Mouse (Mus musculus): ENCODE measurements around the gene Pde10a. TPM values are rescaled to one million over a fixed set of nuclear protein-coding genes. Genes with fewer than 3 reads are reported as not detected.

Gene Pde10a
- total RNA-seq, 2 experiments from 2014 or later = not detected

GRCm38 (mm10) chr17:8724464-8724974 is 199.3 kb downstream of the Pde10a start:
- no peak for ATAC-seq (replicated peaks; ENCODE audit: low FRiP score, poor library complexity, severe bottlenecking)

GRCm38 (mm10) chr17:8728646-8729045 is 203.5 kb downstream of the Pde10a start:
- no peak for ATAC-seq (replicated peaks; ENCODE audit: low FRiP score, poor library complexity, severe bottlenecking)

- no peak for ATAC-seq (replicated peaks; ENCODE audit: low FRiP score, poor library complexity, severe bottlenecking)
These were observed 204.6 kb downstream of the Pde10a start for GRCm38 (mm10) chr17:8729808-8730207.

DNA sequence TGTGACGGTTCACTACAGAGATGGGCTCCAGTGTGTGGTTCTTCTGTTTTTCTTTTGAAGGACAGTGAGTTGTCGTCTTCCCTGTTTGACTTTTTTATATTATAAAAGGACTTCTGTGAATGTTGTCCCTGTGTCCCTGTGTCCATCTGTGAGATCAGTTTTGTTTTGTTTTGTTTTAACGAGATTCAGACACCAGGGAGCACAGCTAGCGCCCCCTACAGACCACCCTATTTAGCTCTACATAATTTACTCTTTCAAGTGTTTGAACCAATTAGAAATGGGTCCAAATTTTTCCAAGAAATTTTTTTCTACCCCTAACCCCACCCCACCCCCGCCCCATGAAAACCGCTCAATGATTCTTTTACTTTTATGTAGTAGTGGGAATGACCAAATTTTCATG is 205.9 kb downstream of the Pde10a start:
- ATAC-seq (replicated peaks; ENCODE audit: low FRiP score, poor library complexity, severe bottlenecking) = no peak

DNA sequence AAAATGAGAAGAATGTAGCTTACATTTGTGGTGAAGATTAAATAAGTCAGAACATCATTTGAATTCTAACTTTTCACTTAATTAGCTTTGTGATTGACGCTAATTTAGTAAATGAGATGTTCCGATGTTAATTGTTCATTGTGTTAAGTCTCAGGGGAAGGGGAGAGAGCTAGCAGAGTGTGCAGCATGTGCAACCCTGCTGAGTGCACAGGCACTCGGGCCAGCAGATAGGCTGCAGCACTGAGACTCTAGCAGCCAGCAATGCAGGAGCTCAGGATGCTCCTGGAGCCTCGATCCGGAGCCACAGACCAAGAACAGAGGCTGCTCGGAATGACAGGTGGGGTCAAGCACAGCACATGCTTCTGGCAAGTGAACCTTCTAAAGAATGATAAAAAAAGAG is 211.1 kb downstream of the Pde10a start:
- no peak for ATAC-seq (replicated peaks; ENCODE audit: low FRiP score, poor library complexity, severe bottlenecking)

DNA sequence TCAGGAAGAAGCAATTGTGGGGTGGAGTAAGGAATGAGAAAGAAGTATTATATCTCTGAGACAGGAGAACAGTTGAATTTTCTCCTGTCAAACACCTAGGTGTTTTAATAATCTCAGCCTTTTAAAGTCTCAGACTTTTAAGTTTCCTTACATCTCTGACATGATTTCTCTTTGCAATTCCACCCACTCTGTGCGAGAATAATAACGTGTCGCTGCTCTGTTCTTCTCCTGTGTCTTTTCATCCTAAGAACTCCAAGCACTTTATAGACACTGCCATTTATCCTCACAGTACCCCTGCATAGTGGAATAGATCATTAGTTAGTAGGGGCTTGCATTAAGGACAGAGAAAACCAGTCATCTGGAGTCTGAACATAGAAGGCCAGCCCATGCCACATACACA is 217.6 kb downstream of the Pde10a start:
- ATAC-seq (replicated peaks; ENCODE audit: low FRiP score, poor library complexity, severe bottlenecking) = no peak

DNA sequence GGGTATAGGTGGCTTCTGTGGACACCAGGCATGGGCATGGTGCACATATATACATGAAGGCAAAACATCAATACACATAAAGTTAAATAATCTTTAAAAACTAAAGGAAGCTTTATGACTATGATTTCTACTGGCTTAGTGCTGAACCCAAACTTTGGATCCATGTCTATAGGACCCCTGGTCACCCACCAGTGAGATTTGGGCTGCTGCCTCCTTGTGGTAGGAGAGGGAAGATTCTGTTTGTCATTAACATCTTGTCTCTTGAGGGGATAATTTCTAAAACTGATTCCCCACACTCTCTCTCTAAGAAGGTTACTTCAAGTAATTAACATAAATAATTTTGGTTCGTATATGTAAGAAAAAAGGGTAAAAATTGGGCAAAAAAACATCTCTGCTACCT is 220.2 kb downstream of the Pde10a start:
- no peak for ATAC-seq (replicated peaks; ENCODE audit: low FRiP score, poor library complexity, severe bottlenecking)

- ATAC-seq (replicated peaks; ENCODE audit: low FRiP score, poor library complexity, severe bottlenecking) = no peak
These were observed 224.3 kb downstream of the Pde10a start for GRCm38 (mm10) chr17:8749426-8749825.

GRCm38 (mm10) chr17:8757576-8757975 is 232.4 kb downstream of the Pde10a start:
- ATAC-seq (replicated peaks; ENCODE audit: low FRiP score, poor library complexity, severe bottlenecking) = no peak

DNA sequence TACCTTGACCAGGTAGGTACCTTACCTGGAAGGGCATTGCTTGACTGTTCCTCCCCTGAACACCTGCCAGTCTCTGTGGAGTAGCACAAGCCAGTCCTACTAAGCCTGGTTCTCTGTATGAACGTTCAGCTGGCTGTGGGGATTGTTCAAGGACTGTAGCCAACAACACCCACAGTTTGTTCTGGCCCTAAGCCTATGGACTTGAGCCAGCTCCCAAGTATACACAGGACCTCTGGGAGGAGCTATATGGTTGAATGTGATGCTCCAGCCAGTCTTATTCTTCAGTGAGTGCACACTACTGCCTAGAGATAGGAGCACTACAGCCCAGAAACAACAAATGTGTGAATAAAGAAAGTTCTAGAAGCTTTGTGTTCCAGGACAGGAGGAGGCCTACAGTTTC is 238.1 kb downstream of the Pde10a start:
- no peak for ATAC-seq (replicated peaks; ENCODE audit: low FRiP score, poor library complexity, severe bottlenecking)

- ATAC-seq (replicated peaks; ENCODE audit: low FRiP score, poor library complexity, severe bottlenecking) = no peak
These were observed 240.9 kb downstream of the Pde10a start for GRCm38 (mm10) chr17:8765987-8766576.

GRCm38 (mm10) chr17:8769155-8769554 is 244.0 kb downstream of the Pde10a start:
- no peak for ATAC-seq (replicated peaks; ENCODE audit: low FRiP score, poor library complexity, severe bottlenecking)

- no peak for ATAC-seq (replicated peaks; ENCODE audit: low FRiP score, poor library complexity, severe bottlenecking)
These were observed 248.2 kb downstream of the Pde10a start for GRCm38 (mm10) chr17:8773391-8773790.

- ATAC-seq (replicated peaks; ENCODE audit: low FRiP score, poor library complexity, severe bottlenecking) = no peak
These were observed 249.1 kb downstream of the Pde10a start for GRCm38 (mm10) chr17:8774301-8774700.

DNA sequence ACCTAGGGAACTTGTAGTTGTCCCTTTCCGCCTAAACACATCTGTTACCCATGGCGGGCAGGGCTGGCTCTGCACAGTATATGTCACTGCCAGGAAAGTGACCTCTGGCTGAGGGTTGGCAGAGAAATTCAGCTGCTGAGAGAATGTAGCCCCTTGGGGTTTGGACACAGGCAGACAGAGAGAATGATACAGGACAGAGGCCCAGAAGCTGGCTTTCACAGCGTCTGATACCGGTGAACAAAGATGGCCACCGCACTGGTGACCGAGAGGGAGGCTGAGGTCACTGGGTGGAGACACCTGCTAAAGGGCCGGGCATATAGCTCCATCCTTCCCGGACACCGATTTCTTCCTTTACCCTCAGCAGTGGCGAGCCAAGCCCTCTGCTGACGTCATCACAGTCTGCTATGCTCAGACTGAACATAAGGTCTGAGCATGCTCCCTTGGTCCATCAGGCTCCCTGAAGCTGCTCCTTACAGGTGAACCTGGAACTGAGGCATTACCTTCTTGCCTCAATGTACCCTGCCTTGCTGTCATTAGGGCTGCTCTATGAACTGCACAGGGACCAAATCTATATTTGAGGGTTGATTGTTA is 250.5 kb downstream of the Pde10a start:
- no peak for ATAC-seq (replicated peaks; ENCODE audit: low FRiP score, poor library complexity, severe bottlenecking)

DNA sequence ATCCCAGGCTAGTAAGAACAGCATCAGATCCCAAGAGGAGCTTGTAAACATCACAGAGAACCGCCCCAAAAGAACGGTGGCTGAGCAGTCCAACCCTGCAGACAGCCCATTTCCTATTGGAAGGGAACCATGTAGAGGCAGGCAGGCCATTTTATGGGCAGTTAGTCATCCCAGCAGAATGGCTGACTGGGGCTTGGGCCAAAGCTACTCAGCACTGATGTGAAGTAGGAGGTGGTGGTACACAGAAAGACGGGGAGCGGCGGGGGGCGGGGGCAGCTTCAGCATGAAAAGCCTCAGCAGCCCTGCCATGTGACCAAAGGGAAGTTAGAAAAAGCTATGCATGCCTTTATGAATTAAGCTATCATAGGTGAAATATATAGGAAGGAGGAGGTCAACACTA is 252.5 kb downstream of the Pde10a start:
- ATAC-seq (replicated peaks; ENCODE audit: low FRiP score, poor library complexity, severe bottlenecking) = no peak

GRCm38 (mm10) chr17:8778839-8779238 is 253.7 kb downstream of the Pde10a start:
- no peak for ATAC-seq (replicated peaks; ENCODE audit: low FRiP score, poor library complexity, severe bottlenecking)

- no peak for ATAC-seq (replicated peaks; ENCODE audit: low FRiP score, poor library complexity, severe bottlenecking)
These were observed 255.3 kb downstream of the Pde10a start for GRCm38 (mm10) chr17:8780484-8780883.

GRCm38 (mm10) chr17:8781040-8781439 is 255.9 kb downstream of the Pde10a start:
- no peak for ATAC-seq (replicated peaks; ENCODE audit: low FRiP score, poor library complexity, severe bottlenecking)

DNA sequence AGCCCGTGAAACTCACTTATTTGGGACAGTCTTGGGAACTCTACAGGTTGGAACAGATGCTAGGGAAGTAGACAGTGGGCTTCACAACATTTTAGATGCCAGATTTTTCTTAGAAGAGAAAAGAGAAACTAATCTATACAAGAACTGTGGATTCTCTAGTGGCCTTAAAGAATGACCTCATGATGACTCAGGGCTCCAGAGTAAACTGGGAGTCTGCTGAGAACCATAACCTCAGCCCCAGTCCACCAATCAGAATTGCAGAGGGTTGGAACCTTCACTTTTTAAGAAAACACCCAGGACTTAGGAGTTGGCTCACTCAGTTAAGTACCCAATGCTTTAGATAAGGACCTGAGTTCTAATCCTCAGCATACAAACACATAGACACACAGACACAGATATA is 256.4 kb downstream of the Pde10a start:
- ATAC-seq (replicated peaks; ENCODE audit: low FRiP score, poor library complexity, severe bottlenecking) = no peak

- ATAC-seq (replicated peaks; ENCODE audit: low FRiP score, poor library complexity, severe bottlenecking) = no peak
These were observed 260.7 kb downstream of the Pde10a start for GRCm38 (mm10) chr17:8785908-8786307.

GRCm38 (mm10) chr17:8786484-8786883 is 261.3 kb downstream of the Pde10a start:
- no peak for ATAC-seq (replicated peaks; ENCODE audit: low FRiP score, poor library complexity, severe bottlenecking)

All from erythroid progenitor cell, adult 5-6 weeks (primary cell).